Mouse (Mus musculus): Measurements from ENCODE around the gene Gabrr3. TPM values are rescaled to one million over a fixed set of nuclear protein-coding genes. Genes with fewer than 3 reads are reported as not detected.

The Gabrr3 gene
- polyA plus RNA-seq, 1 experiment from 2014 or later, result not detected

GRCm38 (mm10) chr16:59509830-59510229 lies 102.7 kb downstream of the Gabrr3 start:
- Histone ChIP-seq H3K27ac (ENCODE audit: low read length) (no peak overlapping the region), H3K27me3 (replicated peaks; ENCODE audit: insufficient read depth, low read length) (no peaks in the 10 kb centered on the region), H3K4me3 (ENCODE audit: low read depth, low read length) (no peak overlapping the region), H3K4me1 (ENCODE audit: insufficient read depth, low read depth, low read length) (no peaks in the 10 kb centered on the region), H3K36me3 (ENCODE audit: insufficient read depth, low read length) (no peaks in the 10 kb centered on the region; the same call in 1 of the 2 replicates), H3K9ac (replicated peaks; ENCODE audit: low read depth) (no peak overlapping the region), H3K4me2 (replicated peaks; ENCODE audit: low read depth, low read length) (no peak overlapping the region), H3K9me3 (ENCODE audit: low read length) (no peaks in the 10 kb centered on the region)
- no peak for TF ChIP-seq CTCF (IDR thresholded peaks at IDR 0.05)
- TF ChIP-seq EP300 (IDR thresholded peaks at IDR 0.05), result no peak
- ATAC-seq (no peak), DNase-seq (ENCODE audit: low spot score) (no peak)
- 88% methylated on average over 5 of the region's 5 CpGs for WGBS

Other genes starting within 250 kb of the Gabrr3 start
- not detected in 2 replicates for gene Olfr196, start 236.9 kb upstream of the Gabrr3 start, polyA plus RNA-seq (2015; fragmentation: Nextera tagmentation; extraction: Ambion mirVana)
- not detected in 2 replicates for gene Olfr198, start 203.8 kb upstream of the Gabrr3 start, polyA plus RNA-seq (2015; fragmentation: Nextera tagmentation; extraction: Ambion mirVana)
- gene Olfr199, start 187.6 kb upstream of the Gabrr3 start, polyA plus RNA-seq (2015; fragmentation: Nextera tagmentation; extraction: Ambion mirVana), result not detected in 2 replicates
- gene Olfr201, start 134.7 kb upstream of the Gabrr3 start, polyA plus RNA-seq (2015; fragmentation: Nextera tagmentation; extraction: Ambion mirVana), result not detected in 2 replicates
- not detected in 2 replicates for gene Olfr202, start 120.5 kb upstream of the Gabrr3 start, polyA plus RNA-seq (2015; fragmentation: Nextera tagmentation; extraction: Ambion mirVana)
- gene Olfr203, start 108.5 kb upstream of the Gabrr3 start, polyA plus RNA-seq (2015; fragmentation: Nextera tagmentation; extraction: Ambion mirVana), result not detected in 2 replicates
- gene Olfr204, start 89.1 kb upstream of the Gabrr3 start, polyA plus RNA-seq (2015; fragmentation: Nextera tagmentation; extraction: Ambion mirVana), result not detected in 2 replicates
- not detected in 2 replicates for gene Olfr205, start 76.2 kb upstream of the Gabrr3 start, polyA plus RNA-seq (2015; fragmentation: Nextera tagmentation; extraction: Ambion mirVana)
- not detected in 2 replicates for gene Olfr206, start 58.1 kb upstream of the Gabrr3 start, polyA plus RNA-seq (2015; fragmentation: Nextera tagmentation; extraction: Ambion mirVana)
- gene Olfr209, start 43.3 kb upstream of the Gabrr3 start, polyA plus RNA-seq (2015; fragmentation: Nextera tagmentation; extraction: Ambion mirVana), result not detected in 2 replicates
- gene Riox2, start 64.4 kb downstream of the Gabrr3 start, polyA plus RNA-seq (2015; fragmentation: Nextera tagmentation; extraction: Ambion mirVana), result 11.0 and 13.0 TPM in 2 replicates
- 6.0 and 7.3 TPM in 2 replicates for gene Crybg3, start 193.6 kb downstream of the Gabrr3 start, polyA plus RNA-seq (2015; fragmentation: Nextera tagmentation; extraction: Ambion mirVana)
- 21.7 and 23.3 TPM in 2 replicates for gene Arl6, start 232.1 kb downstream of the Gabrr3 start, polyA plus RNA-seq (2015; fragmentation: Nextera tagmentation; extraction: Ambion mirVana)

Measured in lung, postnatal 0 days (tissue).